Mouse (Mus musculus) kidney, adult 2 months (tissue): Measurements from ENCODE around the gene Slc9b1.

ENCODE experiments used
- CTCF ChIP-seq: fragments of 200-500 bp; conservative IDR thresholded peaks from 2 replicates; pipeline ENCODE4 v1.5.1; 2011; ENCODE audit warnings: low read depth, mild to moderate bottlenecking, control low read depth, low read length, moderate library complexity, mixed read lengths; ENCODE audit not compliant: insufficient read depth, insufficient read length
- POLR2A ChIP-seq: fragments of 200-500 bp; IDR thresholded peaks from one replicate; pipeline ENCODE4 v1.6.1; 2011; ENCODE audit warnings: low read depth, low read length, control low read depth

- no peak for TF ChIP-seq POLR2A
- TF ChIP-seq CTCF = no peak
Measured at GRCm38 (mm10) chr3:135327176-135327575, 20.7 kb upstream of the Slc9b1 start.
